Mouse (Mus musculus) E14TG2a.4 (cell line): Measurements from ENCODE around the gene Ppif.

Experiments
- H3K27me3 ChIP-seq: 2 replicates; pipeline ENCODE4 v1.6.1; 2014; ENCODE audit warnings: low read length, control low read depth; ENCODE audit not compliant: insufficient read depth
- H3K36me3 ChIP-seq: 2 replicates; pipeline ENCODE4 v1.6.1; 2014; ENCODE audit warnings: low read length, control low read depth; ENCODE audit not compliant: insufficient read depth
- H3K4me1 ChIP-seq: replicated peaks from 2 replicates; pipeline ENCODE4 v1.6.1; 2014; ENCODE audit warnings: low read depth, low read length, control low read depth
- H3K4me3 ChIP-seq: replicated peaks from 2 replicates; pipeline ENCODE4 v1.5.1; 2014; ENCODE audit warnings: mild to moderate bottlenecking, low read length
- H3K9me3 ChIP-seq: 2 replicates; pipeline ENCODE4 v1.6.1; 2014; ENCODE audit warnings: low read length, control low read depth
- CTCF ChIP-seq: conservative IDR thresholded peaks from 2 replicates; pipeline ENCODE4 v1.5.1; 2014; ENCODE audit warnings: low read length
- NANOG ChIP-seq: IDR thresholded peaks from 2 replicates; pipeline ENCODE4 v1.6.1; 2014; ENCODE audit warnings: borderline replicate concordance, low read length, mixed read lengths
- POU5F1 ChIP-seq: IDR thresholded peaks from 2 replicates; pipeline ENCODE4 v1.6.1; 2014; ENCODE audit warnings: low read length, borderline replicate concordance

The Ppif gene

DNA sequence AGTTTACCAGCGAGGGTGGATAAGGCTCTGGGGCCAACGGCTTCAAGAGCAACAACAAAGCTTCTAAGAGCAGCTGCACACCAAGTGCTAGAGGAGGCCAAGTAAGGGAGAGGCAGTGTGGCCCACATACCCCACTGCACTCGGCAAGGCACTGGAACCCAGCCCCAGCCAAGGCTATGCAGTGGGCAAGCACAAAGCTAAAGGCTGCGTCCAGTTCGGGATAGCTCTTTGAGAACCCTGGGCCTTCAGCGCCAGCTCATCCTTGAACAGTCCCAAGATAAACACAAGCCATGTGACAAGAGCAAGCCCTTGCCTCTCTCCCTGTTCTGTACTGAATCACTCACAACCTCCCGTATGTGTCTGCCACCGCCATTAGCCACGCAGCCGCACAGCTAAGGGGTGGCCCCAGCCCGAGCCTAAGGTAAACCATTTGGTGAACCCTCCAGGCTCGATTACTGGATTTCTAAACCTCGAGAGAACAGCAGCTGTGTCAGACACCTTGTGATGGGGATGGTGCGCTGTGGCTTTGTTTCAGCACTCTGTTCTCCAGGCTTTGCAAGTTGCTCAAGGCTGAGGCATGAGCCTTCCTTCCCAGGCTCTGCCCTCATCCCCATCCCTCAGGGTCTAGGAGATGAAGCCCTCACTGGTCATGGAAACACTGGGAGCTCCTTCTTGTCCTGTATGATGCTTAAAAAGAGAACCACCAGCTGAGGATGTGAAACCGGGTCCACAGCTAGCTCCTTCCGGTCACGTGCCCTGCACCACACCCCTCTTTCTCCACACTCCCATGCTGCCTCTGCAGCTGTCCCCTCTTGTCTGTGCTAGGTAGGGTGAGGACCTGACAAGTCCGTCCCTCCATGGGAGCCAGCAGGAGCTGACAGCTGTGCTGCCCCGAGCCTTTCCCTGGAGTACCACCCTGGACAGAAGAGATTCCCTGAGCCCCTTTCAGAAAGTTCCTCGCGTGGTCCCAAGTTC, 53.3 kb downstream of the Ppif start:
- H3K4me3 ChIP-seq = peak overlapping the region; percentile 41
- H3K27me3 ChIP-seq = no peaks in the 10 kb centered on the region
- peaks cover 44% of the 10 kb centered on the region for H3K36me3 ChIP-seq
- H3K9me3 ChIP-seq = no peaks in the 10 kb centered on the region
- H3K4me1 ChIP-seq = peaks cover 65% of the 10 kb centered on the region
- TF ChIP-seq POU5F1 = no peak

DNA sequence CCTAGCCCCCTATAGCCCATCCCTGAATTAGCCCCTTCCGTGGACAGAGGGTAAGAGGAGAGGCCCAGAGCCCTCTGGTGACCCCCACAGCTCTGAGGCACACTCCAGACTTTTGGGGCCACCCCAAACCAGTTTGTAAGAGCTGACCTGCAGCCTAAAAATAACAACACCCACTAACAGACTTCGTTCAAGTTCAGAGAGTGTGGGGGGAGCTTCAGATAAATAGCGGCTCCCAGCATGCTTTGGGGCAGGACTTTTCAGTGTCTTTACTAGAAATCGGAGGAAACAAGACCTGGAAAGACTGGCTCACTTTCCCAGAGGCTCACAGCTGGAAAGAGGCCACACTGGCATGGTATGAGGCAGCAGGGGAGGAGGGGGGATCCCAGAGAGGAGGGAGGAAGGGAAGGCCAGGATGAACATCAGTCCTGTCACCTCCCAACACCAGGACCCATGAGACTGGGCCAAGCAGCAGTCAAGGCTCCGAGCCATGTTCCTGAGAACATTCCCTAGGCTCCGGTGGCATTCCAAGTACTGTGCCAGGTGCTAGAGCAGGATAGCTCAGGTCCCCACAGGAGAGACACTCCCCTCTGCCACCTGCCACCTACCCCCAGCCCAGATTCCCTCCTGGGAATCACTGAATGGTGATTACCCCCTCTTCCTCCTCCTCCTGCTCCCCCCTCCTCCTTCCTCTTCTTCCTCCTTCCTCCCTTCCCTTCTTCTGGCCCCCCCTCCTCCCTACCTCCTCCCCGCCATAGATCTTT, 54.2 kb downstream of the Ppif start:
- H3K36me3 ChIP-seq = peaks cover 45% of the 10 kb centered on the region
- peak overlapping the region; percentile 41; the same call in 1 of the 2 replicates for H3K4me3 ChIP-seq
- TF ChIP-seq CTCF (no peak), POU5F1 (no peak), NANOG (no peak)
- no peaks in the 10 kb centered on the region for H3K9me3 ChIP-seq
- no peaks in the 10 kb centered on the region for H3K27me3 ChIP-seq
- H3K4me1 ChIP-seq = peaks cover 72% of the 10 kb centered on the region

DNA sequence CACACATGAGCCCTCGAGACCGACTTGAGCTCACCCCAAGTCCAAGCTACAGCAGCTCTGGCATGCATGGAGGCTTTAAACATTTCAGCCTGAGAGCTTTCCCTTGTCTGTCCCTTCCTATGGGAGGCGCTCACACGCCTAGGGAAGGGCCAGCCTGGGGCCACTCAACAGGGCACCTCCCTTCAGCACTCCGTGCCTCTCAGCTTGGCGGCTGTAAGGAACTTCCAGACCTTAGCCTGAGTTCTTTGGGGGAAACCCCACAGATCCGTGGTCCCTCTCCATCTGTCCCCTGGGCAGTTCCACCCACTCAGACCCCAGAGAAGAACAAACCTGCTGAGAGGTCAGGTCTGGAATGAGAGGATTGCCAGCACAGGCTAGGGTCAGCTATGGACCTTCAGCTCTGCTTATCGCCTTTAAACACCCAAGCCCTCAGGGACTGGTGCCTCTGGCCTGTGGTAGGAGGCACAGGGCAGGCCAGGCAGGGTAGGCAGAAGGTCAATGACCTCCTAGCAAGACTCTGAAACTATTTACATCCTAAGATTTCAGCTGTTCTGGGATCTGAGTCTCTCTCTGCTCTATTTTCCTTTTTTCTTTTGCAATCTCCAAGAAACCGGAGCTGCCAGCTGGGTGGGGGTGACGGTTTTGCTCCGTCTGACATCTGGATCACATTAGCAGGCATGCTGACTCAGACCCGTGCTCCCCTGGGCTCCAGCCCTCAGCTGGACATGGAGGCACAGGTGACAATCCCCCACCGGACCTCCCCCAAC, 55.4 kb downstream of the Ppif start:
- Histone ChIP-seq H3K27me3 (no peaks in the 10 kb centered on the region), H3K9me3 (no peaks in the 10 kb centered on the region), H3K4me3 (no peak overlapping the region), H3K36me3 (peaks cover 44% of the 10 kb centered on the region), H3K4me1 (peaks cover 72% of the 10 kb centered on the region)
- TF ChIP-seq POU5F1 (no peak), CTCF (0 out of 2 replicates have a peak, but pooled peaks have one; percentile 11)
